ENCODE assay signal across 11 mouse cellular contexts in the genomic region with DNA sequence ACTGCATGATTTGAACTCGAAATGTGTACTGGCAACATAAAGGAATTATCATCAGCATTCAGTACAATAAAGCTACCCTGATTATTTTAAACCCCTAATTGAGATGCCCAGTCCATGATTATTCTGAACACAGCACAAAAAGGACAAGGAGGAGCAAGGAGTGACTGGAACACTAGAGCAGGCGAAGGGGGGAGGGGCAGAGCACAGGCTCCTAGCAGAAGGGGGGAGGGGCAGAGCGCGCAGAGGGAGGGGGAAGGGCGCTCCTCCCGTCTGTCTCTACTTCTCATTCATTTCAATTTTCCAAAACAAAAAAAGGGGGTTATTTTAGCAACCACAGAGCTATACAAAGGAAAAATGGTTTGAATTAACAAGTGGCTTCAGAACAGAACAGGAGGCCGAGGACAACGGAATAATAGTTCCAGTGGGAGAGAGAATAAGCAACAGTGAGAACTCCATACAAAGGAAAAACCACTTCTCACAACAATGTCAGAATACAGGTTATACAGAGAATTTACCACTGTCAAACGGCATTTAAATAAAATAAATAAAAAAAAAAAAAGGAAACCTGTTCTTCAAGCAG.
A peak's percentile ranks its signal among the peaks of the same experiment; 100 is the strongest.
DNase-seq lines count a peak whose midpoint lies in the region; ATAC-seq lines count a peak whose summit lies in the region.
"Had no signal": no experiment of that assay in that cellular context is flagged by ENCODE, and none has a peak within 500 bp of the region (broad histone marks: within the 10 kb centered on the region; RNA-seq: fewer than 3 reads in every experiment).

No protein-coding gene starts in this region.

- no peak overlapping the region for H3K9ac ChIP-seq in heart, embryonic 12.5 days
- H3K9ac ChIP-seq in midbrain, embryonic 16.5 days (ENCODE audit: low read depth, low read length), result no peak overlapping the region
- H3K9ac ChIP-seq: limb, embryonic 15.5 days had no signal

- no peak overlapping the region for H3K4me3 ChIP-seq in heart, embryonic 12.5 days
- H3K4me3 ChIP-seq in hindbrain, embryonic 10.5 days, result peak overlapping the region; percentile 23; the same call in 1 of the 2 replicates
- H3K4me3 ChIP-seq in midbrain, embryonic 16.5 days (ENCODE audit: low read depth, low read length), result no peak overlapping the region
- H3K4me3 ChIP-seq: limb, embryonic 15.5 days had no signal

- no peaks in the 10 kb centered on the region for H3K27me3 ChIP-seq in heart, embryonic 12.5 days (replicated peaks)
- no peaks in the 10 kb centered on the region for H3K27me3 ChIP-seq in hindbrain, embryonic 10.5 days (ENCODE audit: insufficient read depth, poor library complexity, severe bottlenecking)
- H3K27me3 ChIP-seq in midbrain, embryonic 16.5 days (ENCODE audit: control insufficient read depth, insufficient read depth, low read depth, low read length), result no peaks in the 10 kb centered on the region
- H3K27me3 ChIP-seq: limb, embryonic 15.5 days had no signal

- H3K4me1 ChIP-seq in heart, embryonic 12.5 days (replicated peaks), result peaks cover 3% of the 10 kb centered on the region; the same call in 1 of the 2 replicates
- peaks cover 15% of the 10 kb centered on the region for H3K4me1 ChIP-seq in hindbrain, embryonic 10.5 days (replicated peaks)
- peaks cover 7% of the 10 kb centered on the region for H3K4me1 ChIP-seq in midbrain, embryonic 16.5 days (ENCODE audit: control insufficient read depth, insufficient read depth, low read length)
- H3K4me1 ChIP-seq: limb, embryonic 15.5 days had no signal

- peak overlapping the region; percentile 47 for H3K4me2 ChIP-seq in heart, embryonic 12.5 days
- 0 out of 2 replicates have a peak overlapping the region, but pooled peaks have one; percentile 19 for H3K4me2 ChIP-seq in midbrain, embryonic 16.5 days (ENCODE audit: low read length)
- H3K4me2 ChIP-seq: limb, embryonic 15.5 days had no signal

- 29% methylated on average over 9 of the region's 9 CpGs for WGBS in heart, embryonic 12.5 days
- WGBS in hindbrain, embryonic 10.5 days, result 20% methylated on average over 9 of the region's 9 CpGs
- 14% methylated on average over 7 of the region's 9 CpGs for WGBS in midbrain, embryonic 16.5 days

- no peaks in the 10 kb centered on the region for H3K9me3 ChIP-seq in heart, embryonic 12.5 days (replicated peaks)
- no peaks in the 10 kb centered on the region for H3K9me3 ChIP-seq in hindbrain, embryonic 10.5 days
- H3K9me3 ChIP-seq in midbrain, embryonic 16.5 days (replicated peaks; ENCODE audit: control insufficient read depth, low read length, poor library complexity, severe bottlenecking), result no peaks in the 10 kb centered on the region
- H3K9me3 ChIP-seq: limb, embryonic 15.5 days had no signal

- H3K36me3 ChIP-seq in heart, embryonic 12.5 days, result no peaks in the 10 kb centered on the region
- no peaks in the 10 kb centered on the region for H3K36me3 ChIP-seq in hindbrain, embryonic 10.5 days
- peaks cover 16% of the 10 kb centered on the region for H3K36me3 ChIP-seq in midbrain, embryonic 16.5 days (ENCODE audit: control insufficient read depth, insufficient read depth, low read length)
- H3K36me3 ChIP-seq: limb, embryonic 15.5 days had no signal

- intact Hi-C loops in heart, postnatal 10 days (cut with DNase I), result no loop called here

- no peak overlapping the region for H3K27ac ChIP-seq in heart, embryonic 12.5 days (ENCODE audit: poor library complexity, severe bottlenecking)
- peak overlapping the region; percentile 66 for H3K27ac ChIP-seq in hindbrain, embryonic 10.5 days
- no peak overlapping the region for H3K27ac ChIP-seq in midbrain, embryonic 16.5 days (ENCODE audit: low read length)
- H3K27ac ChIP-seq: limb, embryonic 15.5 days had no signal

- no peak for DNase-seq in heart, adult 9 months (ENCODE audit: low spot score in 2 of 2)
- peak; percentile 69 for DNase-seq in embryo, embryonic 10 days (ENCODE audit: low spot score)
- DNase-seq in hindbrain, embryonic 10.5 days (ENCODE audit: low spot score), result peak; percentile 62
- DNase-seq in cerebellum, adult 11 months, result no peak
- no peak for DNase-seq in kidney, adult 8-10 months
- DNase-seq in heart, postnatal 10 days, result no peak
- DNase-seq: adrenal gland, postnatal 10 days had no signal

- no peak for ATAC-seq in heart, embryonic 12.5 days (ENCODE audit: insufficient number of reproducible peaks, low FRiP score)
- peak; percentile 46; the same call in 1 of the 2 replicates for ATAC-seq in midbrain, embryonic 16.5 days
- ATAC-seq: intestine, postnatal 0 days had no signal

Comparison
In these comparisons a context has a peak if more than half of its experiments do, and no peak if none do; other contexts are left out.
1. DNase-seq: peak in embryo, embryonic 10 days (single experiment) and hindbrain, embryonic 10.5 days (single experiment); none in heart, adult 9 months (0 of 2), cerebellum, adult 11 months (single experiment), kidney, adult 8-10 months (0 of 2) and heart, postnatal 10 days (0 of 2).